Mouse (Mus musculus) kidney, postnatal 0 days (tissue): ENCODE measurements at regions not wholly inside any gene's neighbourhood (a gene's known extent, or its start where the extent isn't known, plus 50 kb on each side); places are given as distances from the start of the nearest gene placed in this dataset.
A peak's percentile ranks its signal among the peaks of the same experiment; 100 is the strongest.
"Not testable (repeated sequence)": the region's sequence is repeated elsewhere in the genome, so short reads cannot be mapped to it uniquely, and the experiment has no call there.

Experiments used
- ATAC-seq: fragments of 200-750 bp; cut with Nextera tagmentation; replicated peaks from 2 replicates; pipeline ENCODE4 v1.8.0; 2017; ENCODE audit warnings: low read depth, moderate number of reproducible peaks, moderate TSS enrichment, moderate library complexity; ENCODE audit not compliant: low FRiP score
- DNase-seq: peaks from one replicate; pipeline ENCODE4 v3.0.0-alpha.2; 2016; ENCODE audit warnings: low spot score
- H3K27ac ChIP-seq: fragments of 300-500 bp; sonication (generic); 2 replicates; pipeline ENCODE4 v1.5.1; 2014; ENCODE audit warnings: mild to moderate bottlenecking
- H3K27me3 ChIP-seq: fragments of 300-500 bp; sonication (generic); 2 replicates; pipeline ENCODE4 v1.6.1; 2014; ENCODE audit warnings: low read length, mixed read lengths; ENCODE audit not compliant: insufficient read depth
- H3K36me3 ChIP-seq: fragments of 300-500 bp; sonication (generic); 2 replicates; pipeline ENCODE4 v1.6.1; 2014; ENCODE audit warnings: low read length, mixed read lengths; ENCODE audit not compliant: insufficient read depth
- H3K4me1 ChIP-seq: fragments of 300-500 bp; sonication (generic); replicated peaks from 2 replicates; pipeline ENCODE4 v1.6.1; 2014; ENCODE audit warnings: antibody characterized with exemption, low read length, mixed read lengths; ENCODE audit not compliant: insufficient read depth
- H3K4me2 ChIP-seq: fragments of 300-500 bp; sonication (generic); 2 replicates; pipeline ENCODE4 v1.6.1; 2014; ENCODE audit warnings: mild to moderate bottlenecking, low read length, moderate library complexity, mixed read lengths
- H3K4me3 ChIP-seq: fragments of 300-500 bp; sonication (generic); replicated peaks from 2 replicates; pipeline ENCODE4 v1.5.1; 2014; ENCODE audit warnings: low read depth, low read length
- H3K9ac ChIP-seq: fragments of 300-500 bp; sonication (generic); 2 replicates; pipeline ENCODE4 v1.6.1; 2014; ENCODE audit warnings: low read depth, low read length
- H3K9me3 ChIP-seq: fragments of 300-500 bp; sonication (generic); replicated peaks from 2 replicates; pipeline ENCODE4 v1.6.1; 2016; ENCODE audit warnings: low read length, inconsistent platforms, mixed read lengths
- CTCF ChIP-seq: IDR thresholded peaks from 2 replicates; pipeline ENCODE4 v1.5.1; 2016; ENCODE audit warnings: antibody characterized with exemption, low read depth, mild to moderate bottlenecking, moderate library complexity
- WGBS: fragments of 180-500 bp; shearing (Covaris S2); extraction: QIAGEN DNeasy Blood & Tissue Kit; methylation state at CpG from one replicate; pipeline ENCODE4 v1.1.7; 2014; 5-methylcytosine and 5-hydroxymethylcytosine counted together

DNA sequence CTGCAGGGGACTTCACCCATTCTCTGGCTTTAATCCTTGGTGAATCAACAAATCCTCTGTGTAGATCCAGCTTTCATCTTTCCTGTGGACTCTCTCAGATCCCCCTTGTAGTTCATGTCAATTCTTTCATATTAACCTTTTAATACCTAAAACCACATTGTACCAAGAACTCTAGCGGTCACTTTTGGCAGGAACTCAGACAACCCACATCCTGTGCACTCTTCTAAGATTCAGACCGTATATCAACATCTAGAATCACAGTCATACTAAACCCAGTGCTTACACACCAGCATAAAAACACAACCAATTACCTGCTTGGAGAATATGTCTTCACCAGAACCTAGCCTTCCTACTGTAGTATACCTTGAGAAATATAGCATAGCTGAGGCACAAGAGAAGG, 444.6 kb upstream of the Pdcd1 start:
- Histone ChIP-seq H3K27me3 (no peaks in the 10 kb centered on the region), H3K9ac (no peak overlapping the region), H3K4me2 (no peak overlapping the region), H3K4me1 (no peaks in the 10 kb centered on the region), H3K4me3 (no peak overlapping the region), H3K9me3 (no peaks in the 10 kb centered on the region), H3K36me3 (no peaks in the 10 kb centered on the region), H3K27ac (no peak overlapping the region)
- no peak for TF ChIP-seq CTCF
- ATAC-seq (no peak), DNase-seq (no peak)
- WGBS, result 83% methylated on average over 2 of the region's 2 CpGs

DNA sequence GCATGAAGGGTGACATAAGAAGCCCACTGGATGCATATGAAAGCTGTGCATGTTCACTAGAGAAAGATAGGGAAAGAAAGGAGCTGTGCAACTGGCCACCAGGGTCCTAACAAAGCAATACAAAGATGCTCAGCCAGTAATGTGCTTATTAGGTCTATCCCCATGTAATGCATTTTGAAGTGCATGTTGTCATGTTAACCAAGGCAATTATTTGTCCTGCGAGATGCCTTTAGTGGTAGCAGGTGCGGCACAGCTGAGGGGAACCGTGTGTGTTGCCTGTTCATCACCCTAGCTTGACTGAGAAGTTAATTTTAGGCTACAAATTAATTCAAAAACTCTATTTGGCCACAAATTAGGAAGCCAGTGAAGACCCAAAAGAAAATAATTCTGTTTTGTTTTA, 444.0 kb upstream of the Pdcd1 start:
- H3K9me3 ChIP-seq, result no peaks in the 10 kb centered on the region
- no peaks in the 10 kb centered on the region for H3K36me3 ChIP-seq
- H3K27ac ChIP-seq, result no peak overlapping the region
- no peaks in the 10 kb centered on the region for H3K27me3 ChIP-seq
- H3K4me1 ChIP-seq, result no peaks in the 10 kb centered on the region
- H3K4me3 ChIP-seq, result no peak overlapping the region
- DNase-seq (no peak), ATAC-seq (no peak)
- no peak overlapping the region for H3K9ac ChIP-seq
- TF ChIP-seq CTCF, result no peak
- H3K4me2 ChIP-seq, result no peak overlapping the region
- 90% methylated on average over 3 of the region's 3 CpGs for WGBS

DNA sequence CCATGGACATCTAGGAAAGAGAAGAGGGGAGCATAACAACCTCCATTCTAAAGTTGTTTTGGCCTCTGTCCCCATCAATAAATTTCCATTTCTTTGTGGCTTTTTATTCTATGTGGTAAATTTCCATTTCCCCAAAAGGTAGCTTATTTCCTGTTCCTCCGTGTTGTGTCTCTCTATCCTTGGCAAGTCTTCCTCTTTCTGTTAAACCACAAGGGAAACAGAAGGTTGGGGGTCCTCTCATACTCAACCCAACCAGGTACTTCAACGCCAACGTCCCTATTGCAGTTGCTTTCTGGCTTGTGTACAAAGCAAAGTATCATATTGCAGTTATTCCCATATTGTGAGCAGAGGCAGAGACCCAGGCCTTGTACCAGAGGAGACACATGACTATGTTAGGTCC, 434.7 kb upstream of the Pdcd1 start:
- no peak overlapping the region for H3K4me3 ChIP-seq
- H3K27ac ChIP-seq, result no peak overlapping the region
- H3K4me1 ChIP-seq, result no peaks in the 10 kb centered on the region
- WGBS, result 63% methylated on average over 3 of the region's 3 CpGs
- H3K9me3 ChIP-seq, result no peaks in the 10 kb centered on the region
- H3K36me3 ChIP-seq, result no peaks in the 10 kb centered on the region
- ATAC-seq (no peak), DNase-seq (no peak)
- TF ChIP-seq CTCF, result no peak
- H3K9ac ChIP-seq, result no peak overlapping the region
- H3K27me3 ChIP-seq, result no peaks in the 10 kb centered on the region
- H3K4me2 ChIP-seq, result no peak overlapping the region

DNA sequence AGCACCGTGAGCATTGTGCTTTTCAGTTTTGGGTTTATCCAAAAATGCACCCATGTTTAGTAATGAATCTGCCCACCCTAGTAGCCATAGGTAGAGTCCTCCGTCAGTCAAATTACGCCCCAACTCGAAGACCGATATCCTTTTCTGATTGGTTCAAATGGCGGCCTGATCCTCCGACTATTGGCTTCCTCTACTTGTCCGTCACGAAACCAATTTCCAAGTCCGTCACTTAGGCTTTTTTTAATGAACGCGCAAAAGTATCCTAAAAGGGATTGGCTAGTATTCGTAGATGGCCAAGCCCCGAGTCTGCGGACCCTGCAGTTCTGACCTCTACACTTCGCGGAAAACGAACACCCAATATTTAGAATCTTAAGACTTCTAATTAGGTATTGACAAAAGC, 417.5 kb upstream of the Pdcd1 start:
- not testable (repeated sequence) for H3K9me3 ChIP-seq, H3K4me1 ChIP-seq, H3K36me3 ChIP-seq, H3K4me2 ChIP-seq, DNase-seq, H3K27me3 ChIP-seq, H3K9ac ChIP-seq, H3K4me3 ChIP-seq, H3K27ac ChIP-seq
- WGBS, result 96% methylated on average over 18 of the region's 18 CpGs
- peak; percentile 91 for ATAC-seq

DNA sequence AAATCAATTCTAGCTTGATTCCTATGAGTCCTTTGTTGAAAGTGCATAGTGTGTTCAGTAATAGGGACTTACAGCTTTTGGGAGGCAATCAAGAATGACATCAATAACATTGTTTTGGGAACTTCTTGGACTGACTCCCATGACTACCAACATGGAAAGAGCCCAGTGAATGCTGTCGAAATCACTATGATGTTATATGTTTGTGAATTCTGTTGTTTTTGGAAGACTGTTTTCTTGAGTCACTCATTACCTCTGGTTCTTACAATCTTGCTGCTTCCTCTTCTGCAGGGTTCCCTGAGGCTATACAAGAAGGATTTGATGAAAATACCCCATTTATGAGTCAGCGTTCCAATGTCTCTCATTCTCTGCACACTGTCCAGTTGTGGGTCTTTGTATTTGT, 371.4 kb upstream of the Pdcd1 start:
- WGBS, result 84% methylated on average over 2 of the region's 2 CpGs
- Histone ChIP-seq H3K4me1 (no peaks in the 10 kb centered on the region), H3K9ac (no peak overlapping the region), H3K4me2 (no peak overlapping the region), H3K36me3 (no peaks in the 10 kb centered on the region), H3K27ac (no peak overlapping the region), H3K27me3 (no peaks in the 10 kb centered on the region), H3K4me3 (no peak overlapping the region), H3K9me3 (no peaks in the 10 kb centered on the region)
- no peak for DNase-seq
- ATAC-seq, result no peak
- TF ChIP-seq CTCF, result no peak

DNA sequence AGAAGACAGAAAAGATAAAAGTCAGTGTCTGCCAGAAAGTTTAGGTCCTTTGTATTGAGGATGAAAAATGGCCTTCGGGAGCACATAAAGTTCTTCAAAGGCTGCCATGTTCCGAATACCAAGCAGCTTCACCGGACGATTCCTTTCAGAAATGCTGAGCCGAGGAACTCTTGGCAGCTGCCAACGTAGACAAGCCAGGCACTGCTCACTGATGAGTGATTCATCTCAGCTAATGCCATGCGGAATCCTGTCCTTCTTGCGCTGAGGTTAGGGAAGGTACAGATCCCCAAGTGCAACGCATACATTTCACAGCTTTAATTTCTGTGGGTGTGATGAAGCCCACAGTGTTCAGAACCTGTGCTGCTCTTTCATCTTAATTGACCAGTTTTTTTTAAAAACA, 360.7 kb upstream of the Pdcd1 start:
- TF ChIP-seq CTCF, result no peak
- DNase-seq (no peak), ATAC-seq (no peak)
- no peaks in the 10 kb centered on the region for H3K9me3 ChIP-seq
- no peaks in the 10 kb centered on the region for H3K27me3 ChIP-seq
- WGBS, result 75% methylated on average over 9 of the region's 9 CpGs
- H3K4me3 ChIP-seq, result no peak overlapping the region
- H3K4me1 ChIP-seq, result no peaks in the 10 kb centered on the region
- H3K27ac ChIP-seq, result no peak overlapping the region
- H3K36me3 ChIP-seq, result no peaks in the 10 kb centered on the region
- H3K9ac ChIP-seq, result no peak overlapping the region
- no peak overlapping the region for H3K4me2 ChIP-seq

DNA sequence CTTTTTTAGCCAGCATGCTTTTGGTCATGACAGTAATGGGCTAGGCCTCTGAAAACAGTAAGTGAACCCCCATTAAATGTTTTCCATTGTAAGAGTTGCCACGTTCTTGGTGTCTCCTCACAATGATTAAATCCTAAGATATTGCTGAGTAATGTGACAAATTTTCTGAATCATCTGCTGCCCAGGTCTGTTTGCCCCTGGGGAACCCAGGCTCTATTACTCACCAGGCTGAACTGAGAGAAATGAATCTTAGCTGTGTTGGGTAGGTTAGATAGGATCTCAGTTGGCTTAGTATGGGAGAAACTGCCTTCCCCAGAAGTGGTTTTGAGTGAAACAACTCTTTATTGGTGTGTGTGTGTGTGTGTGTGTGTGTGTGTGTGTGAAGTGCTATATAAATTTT, 314.3 kb upstream of the Pdcd1 start:
- H3K9me3 ChIP-seq, result no peaks in the 10 kb centered on the region
- 92% methylated on average over 1 of the region's 1 CpGs for WGBS
- H3K27ac ChIP-seq, result no peak overlapping the region
- H3K36me3 ChIP-seq, result no peaks in the 10 kb centered on the region
- no peak overlapping the region for H3K9ac ChIP-seq
- no peak for DNase-seq
- H3K4me3 ChIP-seq, result no peak overlapping the region
- no peak; the same call in 1 of the 2 replicates for ATAC-seq
- H3K27me3 ChIP-seq, result no peaks in the 10 kb centered on the region
- no peak for TF ChIP-seq CTCF
- H3K4me1 ChIP-seq, result no peaks in the 10 kb centered on the region
- no peak overlapping the region for H3K4me2 ChIP-seq
